Mouse (Mus musculus): Measurements from ENCODE around the gene Dpf3.

Dpf3 gene

GRCm38 (mm10) chr12:83342035-83342874 is 145.3 kb downstream of the Dpf3 start:
- in situ Hi-C loops (cut with MboI), result no loop called here

GRCm38 (mm10) chr12:83340960-83341359 is 146.6 kb downstream of the Dpf3 start:
- in situ Hi-C loops (cut with MboI), result no loop called here

GRCm38 (mm10) chr12:83338345-83338744 is 149.2 kb downstream of the Dpf3 start:
- in situ Hi-C loops (cut with MboI), result no loop called here

- in situ Hi-C loops (cut with MboI), result no loop called here
Measured at GRCm38 (mm10) chr12:83337776-83338149, 149.8 kb downstream of the Dpf3 start.

GRCm38 (mm10) chr12:83337077-83337775 is 150.3 kb downstream of the Dpf3 start:
- in situ Hi-C loops (cut with MboI), result no loop called here

GRCm38 (mm10) chr12:83330056-83330455 is 157.5 kb downstream of the Dpf3 start:
- in situ Hi-C loops (cut with MboI), result no loop called here

- in situ Hi-C loops (cut with MboI), result no loop called here
Measured at GRCm38 (mm10) chr12:83328899-83329298, 158.6 kb downstream of the Dpf3 start.

- in situ Hi-C loops (cut with MboI), result no loop called here
Measured at GRCm38 (mm10) chr12:83328491-83328890, 159.0 kb downstream of the Dpf3 start.

- in situ Hi-C loops (cut with MboI), result no loop called here
Measured at GRCm38 (mm10) chr12:83327451-83327850, 160.1 kb downstream of the Dpf3 start.

GRCm38 (mm10) chr12:83320725-83321124 is 166.8 kb downstream of the Dpf3 start:
- in situ Hi-C loops (cut with MboI), result no loop called here

- in situ Hi-C loops (cut with MboI), result no loop called here
Measured at GRCm38 (mm10) chr12:83317646-83318443, 169.7 kb downstream of the Dpf3 start.

- in situ Hi-C loops (cut with MboI), result no loop called here
Measured at GRCm38 (mm10) chr12:83314666-83315065, 172.8 kb downstream of the Dpf3 start.

- in situ Hi-C loops (cut with MboI), result no loop called here
Measured at GRCm38 (mm10) chr12:83312818-83313217, 174.7 kb downstream of the Dpf3 start.

GRCm38 (mm10) chr12:83310567-83310966 is 176.9 kb downstream of the Dpf3 start:
- in situ Hi-C loops (cut with MboI), result no loop called here

- in situ Hi-C loops (cut with MboI), result no loop called here
Measured at GRCm38 (mm10) chr12:83309031-83309804, 178.3 kb downstream of the Dpf3 start.

GRCm38 (mm10) chr12:83308627-83309026 is 178.9 kb downstream of the Dpf3 start:
- in situ Hi-C loops (cut with MboI), result no loop called here

- in situ Hi-C loops (cut with MboI), result no loop called here
Measured at GRCm38 (mm10) chr12:83303221-83303620, 184.3 kb downstream of the Dpf3 start.

GRCm38 (mm10) chr12:83302320-83303153 is 185.0 kb downstream of the Dpf3 start:
- in situ Hi-C loops (cut with MboI), result no loop called here

GRCm38 (mm10) chr12:83301616-83302319 is 185.7 kb downstream of the Dpf3 start:
- in situ Hi-C loops (cut with MboI), result no loop called here

- in situ Hi-C loops (cut with MboI), result no loop called here
Measured at GRCm38 (mm10) chr12:83298358-83298757, 189.2 kb downstream of the Dpf3 start.

Data from mature B cell (primary cell).